Mouse (Mus musculus) heart, postnatal 0 days (tissue): ENCODE results near the gene Pold2. TPM values are rescaled to one million over a fixed set of nuclear protein-coding genes. Genes with fewer than 3 reads are reported as not detected.
A peak's percentile ranks its signal among the peaks of the same experiment; 100 is the strongest.

Experiments used
- ATAC-seq: fragments of 200-750 bp; cut with Nextera tagmentation; 2 replicates; pipeline ENCODE4 v1.8.0; 2017; ENCODE audit warnings: low read depth, moderate number of reproducible peaks, moderate library complexity; ENCODE audit not compliant: insufficient read depth
- DNase-seq: peaks from one replicate; pipeline ENCODE4 v3.0.0-alpha.2; 2016; ENCODE audit warnings: low spot score
- H3K27ac ChIP-seq: fragments of 300-500 bp; sonication (generic); 2 replicates; pipeline ENCODE4 v1.5.1; 2014; ENCODE audit warnings: low read depth, mild to moderate bottlenecking
- H3K27me3 ChIP-seq: fragments of 300-500 bp; sonication (generic); 2 replicates; pipeline ENCODE4 v1.6.1; 2014; ENCODE audit warnings: low read length, mixed read lengths; ENCODE audit not compliant: control insufficient read depth, insufficient read depth
- H3K36me3 ChIP-seq: fragments of 300-500 bp; sonication (generic); replicated peaks from 2 replicates; pipeline ENCODE4 v1.6.1; 2014; ENCODE audit warnings: low read length, mixed read lengths; ENCODE audit not compliant: control insufficient read depth, insufficient read depth
- H3K4me1 ChIP-seq: fragments of 300-500 bp; sonication (generic); 2 replicates; pipeline ENCODE4 v1.6.1; 2014; ENCODE audit warnings: antibody characterized with exemption; ENCODE audit not compliant: control insufficient read depth, insufficient read depth
- H3K4me2 ChIP-seq: fragments of 300-500 bp; sonication (generic); 2 replicates; pipeline ENCODE4 v1.6.1; 2014; ENCODE audit warnings: low read depth, mild to moderate bottlenecking, low read length, moderate library complexity
- H3K4me3 ChIP-seq: fragments of 300-500 bp; sonication (generic); 2 replicates; pipeline ENCODE4 v1.5.1; 2014; ENCODE audit warnings: low read depth, low read length
- H3K9ac ChIP-seq: fragments of 300-500 bp; sonication (generic); replicated peaks from 2 replicates; pipeline ENCODE4 v1.6.1; 2014; ENCODE audit warnings: low read depth, low read length, mixed read lengths
- H3K9me3 ChIP-seq: fragments of 300-500 bp; sonication (generic); replicated peaks from 2 replicates; pipeline ENCODE4 v1.6.1; 2016; ENCODE audit warnings: low read length; ENCODE audit not compliant: control insufficient read depth
- CTCF ChIP-seq: IDR thresholded peaks from 2 replicates; pipeline ENCODE4 v1.5.1; 2016; ENCODE audit warnings: antibody characterized with exemption, control low read depth, low read depth
- EP300 ChIP-seq: IDR thresholded peaks from 2 replicates; pipeline ENCODE4 v1.6.1; 2016; ENCODE audit warnings: antibody characterized with exemption, low read depth
- WGBS: fragments of 180-500 bp; shearing (Covaris S2); extraction: QIAGEN DNeasy Blood & Tissue Kit; methylation state at CpG from one replicate; pipeline ENCODE4 v1.1.7; 2014; 5-methylcytosine and 5-hydroxymethylcytosine counted together
- polyA plus RNA-seq: library from polyadenylated mRNA; unstranded; fragments of >200 nt; fragmentation: Nextera tagmentation; extraction: Ambion mirVana; gene quantifications from 2 replicates; pipeline ENCODE4 v1.2.1, GENCODE M21; 2015
- total RNA-seq: library from RNA; depleted of rRNA; stranded (reverse); fragments of >200 nt; gene quantifications from 2 replicates; pipeline ENCODE4 v1.2.3, GENCODE M21; 2014; ENCODE audit warnings: low replicate concordance

Pold2 gene
- total and polyA plus RNA-seq, 2 experiments from 2014 or later = 23.9 to 54.6 TPM

DNA sequence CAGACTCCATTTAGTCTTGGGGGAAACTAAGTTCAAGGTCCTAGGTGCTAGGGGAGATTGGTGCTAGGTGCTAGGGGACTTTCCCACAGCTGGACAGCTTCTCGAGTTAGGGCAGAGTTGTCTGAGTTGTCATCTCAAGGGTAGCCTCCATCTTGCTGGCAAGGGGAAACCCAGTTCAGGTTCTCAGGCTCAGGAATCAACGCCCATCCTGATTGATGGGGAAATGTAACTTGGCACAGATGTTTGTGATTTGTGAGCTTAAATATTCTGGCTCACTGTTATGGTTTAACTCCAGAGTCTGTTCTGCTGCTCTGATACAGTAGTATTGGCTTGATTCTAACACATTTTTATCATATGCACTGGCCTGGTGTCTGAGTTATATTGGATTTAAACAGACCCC, 40.0 kb upstream of the Pold2 start:
- TF ChIP-seq EP300 (no peak), CTCF (no peak)
- no peak for DNase-seq
- Histone ChIP-seq H3K36me3 (no peaks in the 10 kb centered on the region), H3K4me2 (no peak overlapping the region), H3K9ac (no peak overlapping the region), H3K27me3 (no peaks in the 10 kb centered on the region), H3K9me3 (no peaks in the 10 kb centered on the region), H3K4me1 (peaks cover 28% of the 10 kb centered on the region), H3K4me3 (no peak overlapping the region), H3K27ac (no peak overlapping the region)
- no peak for ATAC-seq
- 74% methylated on average over 2 of the region's 2 CpGs for WGBS

DNA sequence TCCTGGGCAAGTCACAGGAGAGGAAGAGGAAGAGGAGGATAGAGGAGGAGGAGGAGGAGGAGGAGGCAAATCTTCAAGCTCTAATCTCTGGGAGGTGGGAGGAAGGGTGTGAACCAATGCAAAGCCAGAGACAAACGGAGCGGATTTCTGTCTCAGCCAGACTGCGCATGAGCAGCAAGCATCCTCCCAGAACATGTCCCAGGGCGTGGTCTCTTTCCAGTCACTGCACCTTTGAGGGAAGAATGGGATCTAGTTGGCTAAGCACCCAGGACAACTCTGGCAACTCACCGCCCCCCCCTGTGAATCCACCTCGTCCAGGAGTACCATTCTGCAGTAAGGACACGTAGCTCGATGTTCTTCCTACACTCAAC, 38.1 kb upstream of the Pold2 start:
- TF ChIP-seq EP300 = no peak
- no peak for TF ChIP-seq CTCF
- Histone ChIP-seq H3K27me3 (no peaks in the 10 kb centered on the region), H3K36me3 (no peaks in the 10 kb centered on the region), H3K9ac (no peak overlapping the region), H3K27ac (0 out of 2 replicates have a peak overlapping the region, but pooled peaks have one; percentile 37), H3K4me2 (no peak overlapping the region), H3K4me1 (peaks cover 28% of the 10 kb centered on the region), H3K4me3 (no peak overlapping the region), H3K9me3 (no peaks in the 10 kb centered on the region)
- DNase-seq (no peak), ATAC-seq (peak; percentile 28)
- 59% methylated on average over 8 of the region's 8 CpGs for WGBS

DNA sequence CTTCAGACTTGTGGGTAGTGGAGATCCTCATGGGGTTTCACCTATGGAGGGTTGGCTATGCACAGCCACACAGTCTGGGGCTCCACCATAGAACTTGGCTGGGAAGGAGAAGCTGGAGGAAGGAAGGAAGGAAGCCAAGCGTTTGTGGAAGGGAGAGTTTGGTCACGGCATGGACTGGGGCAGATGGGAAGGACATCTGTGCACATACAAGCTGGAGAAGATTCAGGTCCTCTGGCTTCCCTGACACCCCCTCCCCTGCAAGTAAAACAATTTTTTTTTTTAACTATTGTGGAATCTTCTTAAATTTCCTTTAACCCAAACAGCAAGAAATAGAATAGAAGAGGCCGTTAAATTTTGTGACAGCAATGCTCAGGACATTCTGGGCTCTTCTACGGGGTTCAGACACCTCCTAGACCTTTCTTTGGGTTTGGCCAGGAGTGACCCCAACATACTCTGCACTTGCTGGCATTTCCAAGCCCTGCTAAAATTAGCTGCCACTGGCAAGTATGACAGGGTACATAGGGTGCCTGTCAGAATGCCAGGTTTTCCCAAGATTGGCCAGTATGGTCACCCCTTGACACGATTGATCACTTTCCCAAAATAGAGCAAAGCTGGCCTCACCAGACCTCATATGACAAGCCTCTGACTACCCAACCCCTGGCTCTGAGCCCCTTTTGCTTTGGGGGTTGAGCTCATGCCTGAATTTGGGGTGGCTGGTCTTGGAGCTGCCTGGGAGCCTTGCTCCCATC, 37.5 kb upstream of the Pold2 start:
- H3K27me3 ChIP-seq = no peaks in the 10 kb centered on the region
- H3K9me3 ChIP-seq = no peaks in the 10 kb centered on the region
- WGBS = 48% methylated on average over 5 of the region's 5 CpGs
- ATAC-seq (peak; percentile 79), DNase-seq (peak; percentile 67)
- H3K4me2 ChIP-seq = no peak overlapping the region
- H3K27ac ChIP-seq = 0 out of 2 replicates have a peak overlapping the region, but pooled peaks have one; percentile 37
- peaks cover 28% of the 10 kb centered on the region for H3K4me1 ChIP-seq
- H3K36me3 ChIP-seq = no peaks in the 10 kb centered on the region
- TF ChIP-seq EP300 (peak; percentile 86; the same call in 1 of the 2 replicates), CTCF (no peak)
- no peak overlapping the region for H3K4me3 ChIP-seq
- no peak overlapping the region for H3K9ac ChIP-seq

DNA sequence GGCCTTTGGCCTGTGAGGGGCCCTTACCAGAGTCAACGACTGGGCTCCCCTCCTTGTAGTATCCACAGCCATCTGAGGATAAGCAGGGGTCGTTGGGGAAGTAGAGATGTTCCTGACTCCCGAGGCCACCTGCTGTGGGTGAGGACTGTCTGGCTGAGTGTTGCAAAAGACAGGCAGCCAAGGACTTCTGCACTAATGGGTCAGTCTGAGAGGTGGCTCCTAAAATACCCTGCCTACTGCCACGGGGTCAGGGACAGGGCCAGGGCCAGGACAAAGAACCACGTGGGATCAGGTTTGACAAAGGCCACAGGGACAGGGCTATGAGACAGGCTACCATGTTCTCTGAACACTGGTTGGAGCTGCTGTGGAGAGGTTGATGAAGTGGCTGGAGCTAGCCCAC, 36.8 kb upstream of the Pold2 start:
- Histone ChIP-seq H3K4me3 (no peak overlapping the region), H3K9me3 (no peaks in the 10 kb centered on the region), H3K27me3 (no peaks in the 10 kb centered on the region), H3K4me1 (peaks cover 28% of the 10 kb centered on the region), H3K9ac (no peak overlapping the region), H3K4me2 (no peak overlapping the region), H3K27ac (no peak overlapping the region), H3K36me3 (no peaks in the 10 kb centered on the region)
- 52% methylated on average over 5 of the region's 5 CpGs for WGBS
- ATAC-seq (no peak), DNase-seq (no peak)
- no peak for TF ChIP-seq EP300
- TF ChIP-seq CTCF = no peak

DNA sequence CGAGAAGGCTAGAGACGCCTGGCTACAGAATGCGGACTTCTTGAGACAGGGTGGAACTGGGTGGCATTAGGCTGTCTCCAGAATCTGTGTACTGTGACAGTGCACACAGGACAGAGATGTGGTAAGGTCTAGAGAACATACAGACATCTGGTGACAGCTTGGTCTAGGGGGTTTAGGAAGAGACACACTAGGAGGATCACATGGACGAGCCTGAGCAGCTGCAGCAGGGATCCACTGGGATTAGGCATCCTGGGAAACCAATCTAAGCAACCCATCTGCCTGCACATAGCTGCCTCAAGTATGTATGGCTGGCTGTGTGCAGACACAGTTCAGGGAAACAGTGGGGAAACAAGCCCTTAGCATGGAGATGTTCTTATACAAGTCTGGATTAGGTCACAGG, 35.8 kb upstream of the Pold2 start:
- ATAC-seq (no peak), DNase-seq (no peak)
- 77% methylated on average over 4 of the region's 4 CpGs for WGBS
- Histone ChIP-seq H3K9me3 (no peaks in the 10 kb centered on the region), H3K27ac (no peak overlapping the region), H3K36me3 (no peaks in the 10 kb centered on the region), H3K4me2 (no peak overlapping the region), H3K27me3 (no peaks in the 10 kb centered on the region), H3K4me3 (no peak overlapping the region), H3K4me1 (peaks cover 28% of the 10 kb centered on the region), H3K9ac (no peak overlapping the region)
- TF ChIP-seq CTCF (no peak), EP300 (no peak)

DNA sequence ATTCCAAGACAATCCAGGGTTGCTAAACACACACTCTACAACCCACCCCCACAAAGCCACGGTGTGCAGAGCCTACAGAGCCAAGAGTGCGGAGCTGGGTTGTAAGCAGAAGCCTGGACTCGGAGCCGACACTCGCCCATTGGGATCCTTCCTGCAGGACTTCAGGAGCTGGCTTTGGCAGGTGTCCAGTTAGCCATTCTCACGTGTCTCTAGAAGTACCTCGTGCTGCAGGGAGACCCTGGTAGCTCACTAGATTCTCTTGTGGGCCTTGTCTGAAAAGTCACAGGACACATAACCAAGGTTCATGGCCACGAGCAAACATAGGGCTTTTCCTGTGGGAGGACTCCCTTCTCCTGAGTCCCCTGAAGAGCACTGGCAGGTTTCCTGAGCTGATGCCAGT, 35.2 kb upstream of the Pold2 start:
- Histone ChIP-seq H3K27me3 (no peaks in the 10 kb centered on the region), H3K4me2 (no peak overlapping the region), H3K27ac (no peak overlapping the region), H3K36me3 (no peaks in the 10 kb centered on the region), H3K4me1 (peaks cover 28% of the 10 kb centered on the region), H3K9ac (no peak overlapping the region), H3K9me3 (no peaks in the 10 kb centered on the region), H3K4me3 (no peak overlapping the region)
- no peak for TF ChIP-seq CTCF
- TF ChIP-seq EP300 = no peak
- no peak for ATAC-seq
- 25% methylated on average over 8 of the region's 8 CpGs for WGBS
- DNase-seq = no peak
